Mouse (Mus musculus) hindlimb bud, embryonic 11.5 days (tissue): ENCODE measurements at regions not wholly inside any gene's neighbourhood (a gene's known extent, or its start where the extent isn't known, plus 50 kb on each side); places are given as distances from the start of the nearest gene placed in this dataset.

ENCODE experiments used
- DNase-seq: peaks from one replicate; pipeline ENCODE4 v3.0.0-alpha.2; 2012; ENCODE audit warnings: low read depth, low spot score; ENCODE audit errors: extremely low spot score

- DNase-seq = no peak
These were observed 294.9 kb upstream of the Stt3b start for GRCm38 (mm10) chr9:115604968-115605682.

GRCm38 (mm10) chr9:115607961-115608360, 297.7 kb upstream of the Stt3b start:
- no peak for DNase-seq

- DNase-seq = no peak
These were observed 298.2 kb upstream of the Stt3b start for GRCm38 (mm10) chr9:115608377-115608776.

GRCm38 (mm10) chr9:115609904-115610303, 299.4 kb upstream of the Gadl1 start:
- no peak for DNase-seq

- DNase-seq = no peak
These were observed 297.5 kb upstream of the Gadl1 start for GRCm38 (mm10) chr9:115611713-115612112.

GRCm38 (mm10) chr9:115612908-115613307, 296.3 kb upstream of the Gadl1 start:
- DNase-seq = no peak

- DNase-seq = no peak
These were observed 295.2 kb upstream of the Gadl1 start for GRCm38 (mm10) chr9:115614007-115614406.

- no peak for DNase-seq
These were observed 291.3 kb upstream of the Gadl1 start for GRCm38 (mm10) chr9:115617909-115618308.

GRCm38 (mm10) chr9:115623948-115624347, 285.3 kb upstream of the Gadl1 start:
- no peak for DNase-seq

GRCm38 (mm10) chr9:115624721-115625496, 284.3 kb upstream of the Gadl1 start:
- DNase-seq = no peak

GRCm38 (mm10) chr9:115627551-115627950, 281.7 kb upstream of the Gadl1 start:
- no peak for DNase-seq

- DNase-seq = no peak
These were observed 272.1 kb upstream of the Gadl1 start for GRCm38 (mm10) chr9:115637114-115637513.

GRCm38 (mm10) chr9:115640781-115641180, 268.5 kb upstream of the Gadl1 start:
- DNase-seq = no peak

GRCm38 (mm10) chr9:115642032-115642431, 267.2 kb upstream of the Gadl1 start:
- DNase-seq = no peak

GRCm38 (mm10) chr9:115644953-115645352, 264.3 kb upstream of the Gadl1 start:
- no peak for DNase-seq

GRCm38 (mm10) chr9:115646226-115646625, 263.0 kb upstream of the Gadl1 start:
- DNase-seq = no peak

GRCm38 (mm10) chr9:115651708-115652107, 257.5 kb upstream of the Gadl1 start:
- DNase-seq = no peak

GRCm38 (mm10) chr9:115653116-115653515, 256.1 kb upstream of the Gadl1 start:
- no peak for DNase-seq

- DNase-seq = no peak
These were observed 254.3 kb upstream of the Gadl1 start for GRCm38 (mm10) chr9:115654933-115655332.

- no peak for DNase-seq
These were observed 252.7 kb upstream of the Gadl1 start for GRCm38 (mm10) chr9:115656538-115656937.

- no peak for DNase-seq
These were observed 252.1 kb upstream of the Gadl1 start for GRCm38 (mm10) chr9:115656994-115657713.

GRCm38 (mm10) chr9:115658477-115658876, 250.8 kb upstream of the Gadl1 start:
- DNase-seq = no peak
